Mouse (Mus musculus): ENCODE results near the gene Klhl5. TPM values are rescaled to one million over a fixed set of nuclear protein-coding genes. Genes with fewer than 3 reads are reported as not detected.

Klhl5 gene
- polyA plus RNA-seq, 1 experiment from 2014 or later: 48.7 TPM

GRCm38 (mm10) chr5:65182268-65182667 is 74.9 kb downstream of the Klhl5 start:
- H3K4me3 ChIP-seq (ENCODE audit: low read length): no peak overlapping the region
- WGBS: 65% methylated on average over 1 of the region's 1 CpGs
- H3K4me2 ChIP-seq (ENCODE audit: low read length): no peak overlapping the region
- no peak overlapping the region for H3K9ac ChIP-seq (ENCODE audit: low read depth, low read length)
- peaks cover 7% of the 10 kb centered on the region for H3K4me1 ChIP-seq (ENCODE audit: control insufficient read depth, insufficient read depth, low read depth, low read length)
- H3K9me3 ChIP-seq (ENCODE audit: control insufficient read depth, low read length): no peaks in the 10 kb centered on the region
- H3K27me3 ChIP-seq (replicated peaks; ENCODE audit: control insufficient read depth, insufficient read depth, low read length): no peaks in the 10 kb centered on the region
- ATAC-seq: peak; percentile 53
- no peak overlapping the region for H3K27ac ChIP-seq (ENCODE audit: low read depth, low read length)
- H3K36me3 ChIP-seq (ENCODE audit: control insufficient read depth, insufficient read depth, low read length): no peaks in the 10 kb centered on the region

- Histone ChIP-seq H3K9me3 (ENCODE audit: control insufficient read depth, low read length) (peaks cover 4% of the 10 kb centered on the region), H3K27ac (ENCODE audit: low read depth, low read length) (no peak overlapping the region), H3K4me2 (ENCODE audit: low read length) (no peak overlapping the region), H3K4me3 (ENCODE audit: low read length) (no peak overlapping the region), H3K9ac (ENCODE audit: low read depth, low read length) (no peak overlapping the region), H3K4me1 (ENCODE audit: control insufficient read depth, insufficient read depth, low read depth, low read length) (no peaks in the 10 kb centered on the region), H3K36me3 (ENCODE audit: control insufficient read depth, insufficient read depth, low read length) (no peaks in the 10 kb centered on the region), H3K27me3 (replicated peaks; ENCODE audit: control insufficient read depth, insufficient read depth, low read length) (no peaks in the 10 kb centered on the region)
- 80% methylated on average over 5 of the region's 5 CpGs for WGBS
- no peak for ATAC-seq
Measured at GRCm38 (mm10) chr5:65191601-65192000, 84.3 kb downstream of the Klhl5 start.

- Histone ChIP-seq H3K27me3 (replicated peaks; ENCODE audit: control insufficient read depth, insufficient read depth, low read length) (no peaks in the 10 kb centered on the region), H3K4me3 (ENCODE audit: low read length) (no peak overlapping the region), H3K9me3 (ENCODE audit: control insufficient read depth, low read length) (peaks cover 4% of the 10 kb centered on the region), H3K27ac (ENCODE audit: low read depth, low read length) (no peak overlapping the region), H3K4me1 (ENCODE audit: control insufficient read depth, insufficient read depth, low read depth, low read length) (0 out of 2 replicates have a peak, but pooled peaks cover 2% of the 10 kb centered on the region), H3K9ac (ENCODE audit: low read depth, low read length) (no peak overlapping the region), H3K4me2 (ENCODE audit: low read length) (no peak overlapping the region), H3K36me3 (ENCODE audit: control insufficient read depth, insufficient read depth, low read length) (no peaks in the 10 kb centered on the region)
- 92% methylated on average over 9 of the region's 9 CpGs for WGBS
- no peak for ATAC-seq
Measured at GRCm38 (mm10) chr5:65194441-65194840, 87.1 kb downstream of the Klhl5 start.

- H3K36me3 ChIP-seq (ENCODE audit: control insufficient read depth, insufficient read depth, low read length): peaks cover 1% of the 10 kb centered on the region; the same call in 1 of the 2 replicates
- peak within 1 kb of the TSS; percentile 81 for H3K9ac ChIP-seq (ENCODE audit: low read depth, low read length)
- H3K9me3 ChIP-seq (ENCODE audit: control insufficient read depth, low read length): no peaks in the 10 kb centered on the region
- WGBS: under 1% methylated on average over 37 of the region's 37 CpGs
- peaks cover 9% of the 10 kb centered on the region for H3K4me1 ChIP-seq (ENCODE audit: control insufficient read depth, insufficient read depth, low read depth, low read length)
- H3K27me3 ChIP-seq (replicated peaks; ENCODE audit: control insufficient read depth, insufficient read depth, low read length): no peaks in the 10 kb centered on the region
- peak; percentile 100 for ATAC-seq
- H3K4me2 ChIP-seq (ENCODE audit: low read length): peak within 1 kb of the TSS; percentile 77
- peak within 1 kb of the TSS; percentile 74 for H3K4me3 ChIP-seq (ENCODE audit: low read length)
- H3K27ac ChIP-seq (ENCODE audit: low read depth, low read length): peak within 1 kb of the TSS; percentile 86
Measured at GRCm38 (mm10) chr5:65199346-65200128, 92.2 kb downstream of the Klhl5 start, which contains the start of gene Wdr19. TSS of gene Wdr19 (plus strand) at chr5:65199696.

GRCm38 (mm10) chr5:65204726-65205125 is 97.4 kb downstream of the Klhl5 start:
- Histone ChIP-seq H3K4me1 (ENCODE audit: control insufficient read depth, insufficient read depth, low read depth, low read length) (peaks cover 7% of the 10 kb centered on the region), H3K27me3 (replicated peaks; ENCODE audit: control insufficient read depth, insufficient read depth, low read length) (no peaks in the 10 kb centered on the region), H3K9ac (ENCODE audit: low read depth, low read length) (no peak overlapping the region), H3K4me3 (ENCODE audit: low read length) (no peak overlapping the region), H3K36me3 (ENCODE audit: control insufficient read depth, insufficient read depth, low read length) (peaks cover 4% of the 10 kb centered on the region; the same call in 1 of the 2 replicates), H3K27ac (ENCODE audit: low read depth, low read length) (no peak overlapping the region), H3K4me2 (ENCODE audit: low read length) (no peak overlapping the region), H3K9me3 (ENCODE audit: control insufficient read depth, low read length) (no peaks in the 10 kb centered on the region)
- no peak for ATAC-seq
- WGBS: 77% methylated on average over 2 of the region's 2 CpGs

- no peaks in the 10 kb centered on the region for H3K4me1 ChIP-seq (ENCODE audit: control insufficient read depth, insufficient read depth, low read depth, low read length)
- H3K27me3 ChIP-seq (replicated peaks; ENCODE audit: control insufficient read depth, insufficient read depth, low read length): no peaks in the 10 kb centered on the region
- no peaks in the 10 kb centered on the region for H3K9me3 ChIP-seq (ENCODE audit: control insufficient read depth, low read length)
- no peak overlapping the region for H3K9ac ChIP-seq (ENCODE audit: low read depth, low read length)
- no peak overlapping the region for H3K27ac ChIP-seq (ENCODE audit: low read depth, low read length)
- no peak overlapping the region for H3K4me3 ChIP-seq (ENCODE audit: low read length)
- H3K36me3 ChIP-seq (ENCODE audit: control insufficient read depth, insufficient read depth, low read length): peaks cover 3% of the 10 kb centered on the region; the same call in 1 of the 2 replicates
- ATAC-seq: no peak
- no peak overlapping the region for H3K4me2 ChIP-seq (ENCODE audit: low read length)
- 21% methylated on average over 7 of the region's 7 CpGs for WGBS
Measured at GRCm38 (mm10) chr5:65213321-65213720, 106.0 kb downstream of the Klhl5 start.

Other genes with a start within 250 kb of the Klhl5 start
- 0.29 and 0.46 TPM in 2 replicates for gene Tlr1, start 174.0 kb upstream of the Klhl5 start, polyA plus RNA-seq (2015; fragmentation: Nextera tagmentation; extraction: Ambion mirVana)
- gene Tlr6, start 147.4 kb upstream of the Klhl5 start, polyA plus RNA-seq (2015; fragmentation: Nextera tagmentation; extraction: Ambion mirVana): 0.25 and 0.31 TPM in 2 replicates
- 9.6 and 11.5 TPM in 2 replicates for gene Fam114a1, start 137.5 kb upstream of the Klhl5 start, polyA plus RNA-seq (2015; fragmentation: Nextera tagmentation; extraction: Ambion mirVana)
- 0.16 TPM in 1 of 2 replicates, not detected in the other for gene Tmem156, start 15.4 kb upstream of the Klhl5 start, polyA plus RNA-seq (2015; fragmentation: Nextera tagmentation; extraction: Ambion mirVana)
- gene Wdr19, start 92.2 kb downstream of the Klhl5 start, polyA plus RNA-seq (2015; fragmentation: Nextera tagmentation; extraction: Ambion mirVana): 11.2 and 12.3 TPM in 2 replicates
- 31.8 and 32.3 TPM in 2 replicates for gene Rfc1, start 228.1 kb downstream of the Klhl5 start, polyA plus RNA-seq (2015; fragmentation: Nextera tagmentation; extraction: Ambion mirVana)
- gene Klb, start 240.8 kb downstream of the Klhl5 start, polyA plus RNA-seq (2015; fragmentation: Nextera tagmentation; extraction: Ambion mirVana): 0.12 and 0.15 TPM in 2 replicates